Mouse (Mus musculus): ENCODE results near the gene Gpr108.

Gpr108 gene

DNA sequence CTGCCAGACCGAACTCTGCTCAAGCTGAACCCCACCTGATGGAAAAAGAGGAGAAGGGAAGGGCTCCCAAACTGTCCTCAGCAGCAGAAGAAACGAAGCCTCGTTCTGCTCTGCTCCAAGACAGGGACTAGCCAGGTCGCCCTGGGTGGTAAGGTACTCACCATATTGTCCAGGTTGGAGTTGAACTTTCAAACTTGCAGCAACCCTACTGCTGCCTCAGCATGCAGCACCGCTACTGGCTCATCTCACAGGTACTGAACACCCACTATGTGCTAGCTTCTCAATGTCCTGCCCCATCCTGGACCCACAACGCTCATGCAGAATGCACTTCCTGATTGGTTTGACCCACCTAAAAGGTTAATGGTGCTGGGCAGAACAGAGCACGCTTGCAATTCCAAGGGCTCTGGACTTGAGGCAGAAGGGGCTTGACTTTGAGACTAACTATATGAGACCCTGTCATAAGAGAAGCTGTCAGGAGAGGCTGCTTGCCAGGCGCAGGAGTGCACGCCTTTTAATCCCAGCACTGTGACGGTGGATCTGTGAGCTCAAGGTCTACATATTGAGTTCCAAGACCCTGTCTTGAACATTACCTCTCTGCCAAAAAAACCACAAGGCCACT, 2.8 kb downstream of the Gpr108 start:
- DNase-seq (ENCODE audit: low spot score in 2 of 2): no peak

DNA sequence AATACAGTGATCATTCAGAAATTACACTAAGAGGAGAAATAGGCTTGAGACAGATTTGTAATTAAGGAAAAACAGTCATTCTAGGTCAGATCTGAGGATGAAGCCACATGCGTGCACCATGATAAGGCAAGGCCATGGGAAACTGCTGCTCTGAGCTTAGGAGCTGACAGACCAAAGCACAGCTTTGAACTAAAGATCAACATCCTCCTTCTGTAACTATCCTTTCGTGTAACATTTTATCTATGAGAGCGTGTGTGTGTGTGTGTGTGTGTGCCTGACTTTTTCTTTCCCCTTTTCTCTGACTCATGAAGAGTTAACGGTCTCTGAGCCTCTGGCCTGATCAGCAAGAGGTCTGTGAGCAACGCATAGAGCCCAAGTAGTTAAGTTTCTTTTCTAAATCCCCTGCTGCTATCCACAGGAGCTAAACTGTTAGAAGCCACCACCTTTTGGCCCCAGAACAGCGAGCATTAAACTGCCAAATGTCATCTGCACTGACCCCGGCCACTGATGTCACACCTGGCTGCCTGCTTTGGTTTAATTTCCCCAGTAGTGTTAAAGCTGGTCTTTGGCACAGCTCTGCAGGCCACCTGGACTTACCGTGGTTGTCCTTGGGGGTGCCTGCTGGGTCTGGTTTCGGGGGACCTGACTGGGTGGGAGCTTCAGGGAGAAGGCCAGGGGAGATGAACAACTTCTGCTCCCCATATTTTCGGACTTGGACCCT, 4.4 kb downstream of the Gpr108 start:
- no peak for DNase-seq (ENCODE audit: low spot score in 2 of 2)

DNA sequence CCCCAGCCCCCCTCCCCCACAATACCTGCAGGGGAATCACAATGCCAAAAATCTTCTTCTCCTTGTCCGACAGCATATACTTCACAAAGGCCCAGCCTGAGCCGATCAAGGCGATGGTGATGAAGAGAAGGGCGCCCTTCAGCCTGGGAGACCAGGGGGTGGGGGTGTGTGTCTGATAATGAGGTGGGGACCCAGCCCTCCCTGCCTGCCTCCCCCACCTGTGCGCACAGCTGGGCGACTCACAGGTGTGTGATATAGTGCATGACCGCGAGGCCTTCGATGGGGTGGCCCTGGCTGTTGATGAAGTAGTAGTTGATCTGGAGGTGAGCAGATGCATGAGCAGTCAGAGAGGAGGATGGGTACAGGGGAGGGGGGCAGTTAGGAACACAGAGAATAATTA, 11.1 kb downstream of the Gpr108 start:
- no peak for DNase-seq (ENCODE audit: low spot score in 2 of 2)

DNA sequence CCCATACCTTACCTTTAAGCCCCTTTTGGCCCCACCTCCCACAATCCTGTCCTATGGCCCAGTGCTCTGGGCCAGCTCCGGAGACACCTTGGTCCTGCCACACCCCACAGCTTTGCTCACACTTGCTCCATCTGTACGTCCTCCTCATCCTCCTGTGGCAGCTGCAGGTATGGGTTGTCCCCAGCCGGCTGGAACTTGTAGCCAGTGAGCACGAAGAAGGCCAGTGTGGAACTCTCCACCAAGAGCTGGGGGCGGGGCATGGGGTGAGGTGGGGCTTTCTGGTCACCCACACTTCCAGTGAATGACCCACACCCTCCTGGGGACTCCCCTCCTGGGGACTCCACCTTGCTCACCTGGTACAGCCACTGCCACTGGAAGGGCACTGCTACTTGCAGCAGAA, 12.4 kb downstream of the Gpr108 start:
- DNase-seq (ENCODE audit: low spot score in 2 of 2): no peak

DNA sequence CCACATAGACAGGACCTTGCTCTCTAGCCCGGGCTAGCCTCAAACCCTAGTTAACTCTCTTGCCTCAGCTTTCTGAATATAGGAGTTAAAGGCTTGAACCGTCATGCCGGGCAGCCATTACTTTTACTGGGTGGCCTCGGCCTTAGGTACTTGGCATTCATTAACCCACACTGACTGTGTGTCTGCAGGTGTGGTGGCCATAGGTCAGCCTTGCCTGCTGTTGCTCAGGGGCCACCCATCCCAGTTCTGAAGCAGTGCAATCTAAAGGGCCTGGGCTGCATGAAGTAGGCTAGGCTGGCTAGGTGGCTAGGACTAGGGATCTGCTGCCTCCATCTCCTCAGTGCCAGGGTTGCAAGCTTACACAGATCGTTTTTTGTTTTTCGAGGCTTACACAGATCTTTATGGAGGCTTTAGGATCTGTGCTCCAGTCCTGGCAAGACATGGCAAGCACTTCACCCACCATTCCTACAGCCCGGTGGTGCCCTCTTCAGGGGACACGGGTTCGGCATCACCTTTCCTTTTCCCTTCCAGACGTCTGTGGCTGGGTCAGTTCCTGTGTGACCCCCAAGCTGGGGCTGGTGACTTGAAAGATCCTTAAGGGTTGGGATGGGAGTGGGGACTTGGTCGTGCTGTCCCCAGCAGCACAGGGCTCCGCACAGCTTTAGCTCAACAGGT, 13.9 kb downstream of the Gpr108 start:
- no peak for DNase-seq (ENCODE audit: low spot score in 2 of 2)

DNA sequence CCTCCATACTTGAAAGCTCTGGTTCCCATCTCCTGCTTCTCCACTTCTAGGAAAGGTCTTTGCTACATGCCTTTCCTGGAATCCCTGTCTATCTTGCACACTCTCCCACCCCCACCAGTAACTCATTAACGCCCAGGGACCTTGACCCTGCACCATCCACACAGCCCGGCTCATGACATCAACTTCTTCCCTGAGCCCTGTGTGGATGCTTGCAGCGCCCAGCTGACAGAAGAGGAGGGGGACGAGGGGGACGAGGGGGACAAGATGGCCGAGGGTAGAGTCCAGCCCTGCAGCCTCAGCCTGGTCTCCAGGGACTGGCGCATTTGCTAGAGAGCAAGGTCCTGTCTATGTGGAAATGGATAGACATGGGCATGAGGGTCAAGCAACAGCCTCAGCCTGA, 15.2 kb downstream of the Gpr108 start:
- DNase-seq (ENCODE audit: low spot score in 2 of 2): no peak

DNA sequence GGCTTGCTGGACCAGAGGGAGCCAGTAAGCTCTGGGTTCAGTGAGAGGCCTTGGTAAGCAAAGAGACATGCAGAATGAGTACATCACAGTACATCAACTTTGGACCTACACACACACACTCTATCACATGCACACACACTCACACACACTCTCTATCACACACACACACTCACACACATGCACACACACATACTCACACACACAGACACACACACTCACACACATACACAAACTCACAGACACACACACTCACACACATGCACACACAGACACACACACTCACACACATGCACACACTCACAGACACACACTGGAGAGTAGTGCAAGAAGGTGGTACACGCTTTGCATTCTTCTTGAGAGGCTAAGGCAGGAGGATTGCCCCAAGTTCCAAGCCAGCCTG, 16.0 kb downstream of the Gpr108 start:
- DNase-seq (ENCODE audit: low spot score in 2 of 2): no peak

DNA sequence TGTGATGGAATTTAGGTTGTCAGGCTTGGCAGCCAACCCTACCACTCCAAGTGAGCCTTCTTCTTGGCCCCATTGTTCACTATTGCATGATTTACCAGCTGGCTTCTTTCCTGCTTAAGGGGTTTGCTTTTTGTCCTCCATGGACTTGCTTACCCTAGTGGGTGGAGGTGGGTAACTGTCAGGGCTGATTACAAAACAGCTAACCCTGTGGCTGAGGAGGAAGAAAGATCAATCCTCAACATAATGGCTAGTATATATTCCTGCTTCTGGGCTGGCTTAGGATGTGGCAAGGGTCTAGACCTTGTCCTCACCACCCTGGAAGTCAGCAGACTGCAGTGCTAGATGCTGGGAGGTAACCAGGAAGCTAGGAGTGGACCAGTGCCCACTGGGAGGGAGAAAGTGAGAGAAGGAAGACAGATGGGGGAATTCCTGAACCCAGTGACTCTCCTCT, 16.9 kb downstream of the Gpr108 start:
- no peak for DNase-seq (ENCODE audit: low spot score in 2 of 2)

DNA sequence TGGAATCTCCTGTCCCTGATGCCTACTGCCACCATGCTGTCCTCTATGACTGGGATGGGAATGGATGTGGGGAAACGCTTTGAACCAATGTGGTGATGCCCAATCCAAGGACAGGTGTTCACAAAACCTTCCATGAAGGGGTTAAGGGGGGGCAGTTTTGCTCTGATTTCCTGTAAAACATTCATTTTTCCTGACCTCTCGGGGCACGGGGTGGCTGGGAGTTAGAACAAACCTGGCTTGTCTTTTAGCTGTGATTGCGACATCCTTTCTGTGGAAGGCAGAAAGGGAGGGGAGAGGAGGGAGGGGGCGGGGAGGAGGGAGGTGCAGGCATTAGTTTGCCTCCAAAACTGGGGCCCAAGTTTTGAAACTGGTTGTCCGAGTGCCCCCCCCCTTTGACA, 17.5 kb downstream of the Gpr108 start:
- no peak for DNase-seq (ENCODE audit: low spot score in 2 of 2)

DNA sequence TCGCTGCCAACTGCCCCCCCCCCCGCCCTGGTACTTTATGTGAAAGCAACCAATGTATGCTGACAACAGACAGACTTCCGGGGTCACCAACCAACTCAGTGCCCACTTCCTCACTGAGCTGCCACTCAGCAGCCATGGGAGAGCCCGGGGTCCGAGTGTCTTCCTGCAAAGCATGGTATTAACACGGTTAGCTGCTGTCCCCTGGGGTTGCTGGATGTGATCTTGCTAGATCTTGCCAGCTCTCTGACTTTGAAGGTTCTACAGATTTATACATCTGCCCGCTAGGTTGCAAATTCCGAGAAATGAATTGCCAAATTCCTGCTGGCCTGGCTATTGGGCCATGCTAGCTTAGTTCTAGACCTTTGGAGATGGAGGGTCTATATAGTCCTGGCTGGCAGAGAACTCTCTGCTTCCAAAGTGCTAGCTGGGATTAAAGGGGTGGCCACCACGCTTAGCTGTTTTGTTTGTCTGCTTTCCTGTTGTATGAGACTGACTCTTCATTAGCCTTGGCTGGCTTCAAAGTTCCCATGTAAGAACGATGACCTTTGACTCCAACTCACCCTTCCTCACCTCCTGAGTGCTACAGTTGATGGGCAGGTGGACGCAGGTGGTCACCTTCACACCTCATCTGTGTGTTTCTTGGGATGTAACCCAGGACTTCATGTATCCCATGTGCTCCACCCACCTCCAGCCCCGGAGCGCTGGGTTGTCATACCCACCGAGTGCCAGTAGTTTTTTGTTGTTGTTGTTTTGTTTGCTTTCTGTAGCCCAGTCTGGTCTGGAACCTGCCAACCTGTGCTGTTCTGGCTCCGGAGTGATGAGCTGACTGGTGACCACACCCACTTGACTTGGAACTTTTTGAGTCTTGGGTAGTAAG, 18.2 kb downstream of the Gpr108 start:
- DNase-seq (ENCODE audit: low spot score in 2 of 2): no peak

DNA sequence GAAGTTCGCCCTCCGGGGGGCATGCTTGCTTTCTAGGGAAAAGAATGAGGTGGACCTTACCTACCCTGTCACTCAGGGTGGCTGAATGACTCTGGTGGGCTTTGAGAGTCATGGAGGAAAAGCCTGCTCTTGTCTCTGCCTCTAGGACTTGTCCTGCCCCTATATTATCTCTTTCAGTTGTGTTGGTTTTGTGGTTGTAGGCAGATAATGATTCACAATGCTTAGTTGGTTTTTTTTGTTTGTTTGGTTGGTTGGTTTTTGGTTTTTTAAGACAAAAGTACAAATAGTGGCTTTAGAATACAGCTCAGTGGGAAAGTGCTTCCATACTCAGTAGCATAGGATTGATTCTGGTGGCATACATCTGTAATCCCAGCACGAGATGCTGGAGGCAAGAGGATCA, 19.4 kb downstream of the Gpr108 start:
- no peak for DNase-seq (ENCODE audit: low spot score in 2 of 2)

DNA sequence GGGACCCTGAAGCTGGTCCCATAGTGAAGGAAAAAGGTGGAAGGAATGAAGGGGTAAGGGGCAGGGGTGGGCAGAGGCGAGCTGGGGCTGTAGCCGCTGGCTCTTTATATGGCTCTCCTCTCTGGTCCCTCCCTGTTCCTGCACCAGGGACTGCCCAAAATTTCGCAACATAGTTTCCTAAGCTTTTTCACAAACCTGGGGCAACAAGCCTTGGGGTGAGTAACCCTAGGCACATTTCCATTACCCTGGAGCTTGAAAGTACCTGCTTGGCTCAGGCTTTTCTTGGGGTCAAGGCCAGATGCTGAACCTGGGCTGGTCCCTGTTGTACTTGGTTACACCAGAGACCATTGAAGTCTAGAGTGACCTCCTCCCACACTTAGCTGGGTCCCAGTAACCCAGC, 20.2 kb downstream of the Gpr108 start, which contains the start of gene C3:
Gene C3, minus strand, starts transcription at position 123 of the 400 bp plus-strand sequence.
- no peak for DNase-seq (ENCODE audit: low spot score in 2 of 2)

DNA sequence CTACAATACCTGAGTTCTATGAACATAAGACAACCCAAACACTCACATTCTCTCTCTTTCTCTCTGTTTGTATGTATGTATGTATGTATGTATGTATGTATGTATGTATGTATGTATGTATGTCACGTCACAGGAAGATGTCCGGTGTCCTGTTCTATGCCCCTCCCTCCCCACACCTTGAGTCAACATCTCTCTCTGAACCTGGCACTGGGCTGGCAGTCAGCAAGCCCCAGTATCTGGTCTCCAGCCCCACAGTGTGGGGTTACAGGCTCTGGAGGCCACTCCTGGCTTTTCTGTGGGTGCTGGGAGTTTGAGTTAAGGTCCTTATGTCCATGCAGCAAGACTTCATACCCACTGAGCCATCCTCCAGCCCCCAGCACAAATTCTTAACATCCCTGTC, 20.8 kb downstream of the Gpr108 start:
- no peak for DNase-seq (ENCODE audit: low spot score in 2 of 2)

DNA sequence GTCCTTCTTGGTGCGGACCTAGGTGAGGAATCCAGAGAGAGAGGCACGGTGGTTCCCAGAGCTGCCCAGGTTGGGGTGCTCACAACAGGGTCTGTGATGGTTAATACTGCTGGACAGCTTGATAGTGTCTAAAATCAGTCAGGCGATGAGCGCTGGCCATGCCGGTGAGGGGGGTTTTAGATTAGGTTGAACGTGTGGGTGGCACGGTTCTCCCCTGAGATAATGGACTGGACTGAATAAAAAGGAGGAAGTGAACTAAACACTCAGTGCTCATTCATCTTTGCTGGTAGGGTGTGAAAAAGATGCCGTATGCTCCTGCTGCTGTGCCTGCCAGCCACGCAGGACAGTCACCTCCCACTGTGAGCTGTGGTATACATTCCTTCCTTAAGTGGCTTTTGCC, 24.9 kb downstream of the Gpr108 start:
- no peak for DNase-seq (ENCODE audit: low spot score in 2 of 2)

DNA sequence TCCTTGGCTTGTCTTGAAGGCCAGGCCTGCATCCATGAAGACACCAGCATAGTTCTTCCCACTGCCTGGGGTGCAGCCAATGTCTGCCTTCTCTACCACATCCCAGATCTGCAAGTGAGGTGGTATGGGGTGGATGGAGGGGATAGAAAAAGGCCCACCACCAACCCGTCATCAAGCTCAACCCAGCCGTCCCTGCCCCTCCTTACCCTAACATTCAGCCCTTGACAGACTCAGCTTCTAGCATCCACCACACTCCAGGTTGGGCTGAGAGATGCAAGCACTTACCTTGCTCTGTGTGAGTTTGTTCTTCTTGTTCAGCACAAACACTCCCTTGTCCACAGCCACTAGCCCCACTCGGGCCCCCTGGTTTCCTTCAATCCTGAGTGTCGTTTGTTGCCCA, 26.3 kb downstream of the Gpr108 start:
- no peak for DNase-seq (ENCODE audit: low spot score in 2 of 2)

DNA sequence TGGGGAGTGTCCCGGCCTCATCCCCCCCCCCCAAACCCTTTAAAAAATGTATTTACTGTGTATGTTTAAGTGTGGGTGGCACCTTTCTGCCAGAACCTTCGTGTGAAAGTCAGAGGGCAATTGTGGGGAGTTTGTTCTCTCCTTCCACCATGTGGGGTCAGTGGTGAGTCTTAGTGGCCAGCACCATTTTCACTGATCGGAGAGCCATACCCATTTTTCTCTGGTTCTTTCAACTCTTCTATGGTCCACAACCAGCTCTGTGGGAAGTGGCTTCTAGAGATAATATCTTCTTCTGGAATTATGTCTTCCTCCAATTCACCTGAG, 28.4 kb downstream of the Gpr108 start:
- DNase-seq (ENCODE audit: low spot score in 2 of 2): no peak

DNA sequence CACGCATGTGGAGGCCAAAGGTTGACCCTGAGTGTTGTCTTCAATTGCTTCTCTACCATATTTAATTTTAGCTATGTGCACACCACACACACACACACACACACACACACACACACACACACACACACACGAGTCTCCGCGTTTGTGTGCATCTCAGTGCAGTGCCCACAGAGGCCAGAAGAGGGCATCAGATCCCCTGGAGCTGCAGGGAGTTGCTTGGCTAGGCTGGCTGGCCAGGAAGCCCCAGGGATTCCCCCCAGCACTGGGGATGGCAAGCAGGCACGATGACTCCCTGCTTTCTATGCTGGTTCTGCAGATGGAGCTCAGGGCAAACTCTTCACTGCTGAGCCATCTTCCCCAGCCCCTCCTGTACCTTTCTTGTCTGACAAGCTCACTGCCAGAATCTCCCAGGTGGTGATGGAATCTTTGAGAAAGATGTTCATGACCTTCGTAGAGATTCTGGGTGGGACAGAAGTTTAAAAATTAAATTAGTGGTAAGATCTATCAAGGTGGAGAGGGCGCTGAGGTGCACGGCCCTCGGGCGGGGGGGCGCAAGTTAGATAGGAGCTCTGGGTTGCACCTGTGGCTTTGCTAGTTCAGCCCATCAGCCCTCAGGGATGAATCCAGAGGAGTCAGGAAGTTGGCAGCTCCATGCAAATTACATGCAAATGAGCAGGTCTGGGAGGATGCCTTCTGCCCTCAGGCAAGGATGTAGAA, 28.9 kb downstream of the Gpr108 start:
- peak in 1 of 2 experiments; percentile 25 for DNase-seq (ENCODE audit: low spot score in 2 of 2)

DNA sequence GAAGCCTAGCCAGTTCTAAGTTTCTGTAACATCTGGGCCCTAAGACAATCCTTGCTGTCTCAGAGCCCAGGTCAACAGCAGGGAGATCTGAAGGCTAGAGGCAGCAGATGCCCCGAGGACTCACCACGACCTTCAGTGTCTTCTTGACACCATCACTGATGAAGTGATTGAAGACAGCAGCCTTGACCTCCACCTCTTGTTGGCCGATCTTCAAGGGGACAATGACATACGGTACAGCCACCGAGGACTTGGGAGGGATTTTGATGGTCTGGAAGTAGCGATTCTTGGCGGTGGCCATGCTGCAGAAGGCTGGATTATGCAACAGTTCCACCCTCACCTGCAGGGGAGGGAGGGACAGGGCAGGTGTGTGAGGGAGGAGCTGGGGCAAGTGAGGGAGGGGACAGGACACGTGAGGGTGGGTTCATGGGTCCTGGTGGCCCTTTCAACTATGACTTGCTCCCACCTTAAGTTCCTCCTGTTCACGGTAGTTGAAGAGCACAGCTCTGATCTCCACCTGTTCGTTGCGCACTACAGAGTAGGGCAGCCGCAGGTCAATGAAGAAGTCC, 29.8 kb downstream of the Gpr108 start:
- DNase-seq (ENCODE audit: low spot score in 2 of 2): no peak

DNA sequence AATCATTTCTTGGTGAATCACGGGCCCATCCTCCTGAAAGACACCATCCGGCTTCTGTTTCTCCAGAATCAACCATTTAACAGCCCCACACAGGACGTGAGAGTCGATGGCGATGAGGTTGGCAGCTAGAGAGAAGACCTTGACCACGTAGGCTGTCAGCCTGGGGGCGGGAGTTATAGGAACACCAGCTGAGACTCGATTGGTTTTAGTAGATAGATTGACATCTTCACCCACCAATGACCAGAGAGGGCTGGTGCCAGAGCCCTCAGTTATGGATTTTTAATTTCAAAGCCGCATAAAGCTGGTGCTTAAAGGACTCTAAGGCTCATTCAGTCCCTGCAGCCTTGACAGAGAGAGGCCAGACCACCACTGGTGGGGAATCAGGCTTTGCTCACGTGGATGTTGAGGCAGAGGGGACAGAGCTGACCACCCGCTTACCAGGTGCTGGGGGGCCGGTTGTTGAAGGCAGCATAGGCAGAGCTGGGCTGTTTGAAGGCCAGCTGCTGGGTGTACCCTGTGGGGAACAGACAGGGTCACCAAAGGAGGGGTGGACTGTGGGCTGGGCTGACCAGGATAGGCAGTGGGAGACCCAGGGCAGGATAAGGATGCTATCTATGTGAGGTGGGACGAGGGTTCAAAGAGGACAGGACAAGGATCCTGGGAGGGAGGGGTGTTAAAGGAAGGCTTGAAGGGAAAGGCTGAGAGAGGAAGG, 33.4 kb downstream of the Gpr108 start:
- DNase-seq (ENCODE audit: low spot score in 2 of 2): no peak

DNA sequence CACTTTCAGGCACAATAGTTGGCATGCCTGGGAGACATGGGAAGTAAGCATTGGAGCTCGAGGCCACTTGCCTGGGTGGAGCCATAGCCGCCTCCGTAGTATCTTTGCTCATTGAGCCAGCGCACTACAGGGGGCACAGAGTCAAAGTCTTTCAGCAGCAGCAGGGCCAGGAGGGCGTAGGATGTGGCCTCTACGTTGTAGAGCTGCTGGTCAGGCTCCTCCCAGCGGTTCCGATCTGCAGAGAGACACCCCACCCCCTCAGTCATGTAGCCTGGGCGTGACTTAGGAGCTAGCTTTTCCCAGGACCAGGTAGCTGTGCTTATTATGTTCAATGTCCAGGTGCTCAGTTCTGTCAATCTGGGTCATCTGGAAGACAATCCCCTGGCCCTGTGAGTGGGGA, 36.7 kb downstream of the Gpr108 start:
- DNase-seq (ENCODE audit: low spot score in 2 of 2): no peak

DNA sequence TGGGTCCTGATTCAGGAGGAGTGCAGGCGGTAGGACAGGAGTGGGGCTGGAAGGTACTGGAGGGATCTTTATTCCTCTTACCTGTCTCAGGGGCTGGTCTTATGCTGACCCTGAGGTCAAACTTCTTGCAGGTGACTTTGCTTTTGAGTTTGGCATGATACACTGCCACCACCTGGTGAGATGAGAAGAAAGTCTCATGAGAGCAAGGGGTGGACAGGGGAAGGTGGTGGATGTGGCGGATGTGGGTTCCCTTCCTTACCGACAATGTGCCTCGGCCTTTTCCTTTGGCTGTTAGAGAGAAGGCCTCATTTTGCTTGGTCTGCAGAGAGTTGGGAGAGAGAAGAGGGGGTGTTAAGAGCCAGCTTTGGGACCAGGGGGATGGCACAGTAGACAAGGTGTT, 38.9 kb downstream of the Gpr108 start:
- DNase-seq (ENCODE audit: low spot score in 2 of 2): no peak
